18 mouse cellular contexts compared by ENCODE assay signal in genomic region chr3:69333819-69334218, GRCm38 (mm10).
"Had no signal": no experiment of that assay in that cellular context is flagged by ENCODE, and none has a peak within 500 bp of the region (broad histone marks: within the 10 kb centered on the region; RNA-seq: fewer than 3 reads in every experiment).

No protein-coding gene starts in this region.

- H3K4me3 ChIP-seq: left cerebral cortex, adult 2 months; neural tube, embryonic 12.5 days; neural tube, embryonic 15.5 days; stomach, embryonic 15.5 days had no signal

- DNase-seq: kidney, adult 2 months; kidney, postnatal 36 days; layer of hippocampus, postnatal 36 days; lung, adult 2 months; lung, postnatal 14 days; lung, postnatal 4 days; midbrain, embryonic 14.5 days; retina, postnatal 1 day; right cerebral cortex, postnatal 25 days; spleen, adult 18-20 months; thymus, postnatal 25 days had no signal

- H3K36me3 ChIP-seq: neural tube, embryonic 12.5 days; neural tube, embryonic 15.5 days; stomach, embryonic 15.5 days had no signal

- H3K27ac ChIP-seq: kidney, postnatal 0 days; left cerebral cortex, adult 2 months; neural tube, embryonic 12.5 days; neural tube, embryonic 15.5 days; stomach, embryonic 15.5 days had no signal

- H3K4me2 ChIP-seq: midbrain, embryonic 11.5 days; neural tube, embryonic 12.5 days; neural tube, embryonic 15.5 days; stomach, embryonic 15.5 days had no signal

- ATAC-seq: intestine, postnatal 0 days had no signal

- H3K27me3 ChIP-seq: neural tube, embryonic 12.5 days; neural tube, embryonic 15.5 days; stomach, embryonic 15.5 days had no signal

- H3K9ac ChIP-seq: neural tube, embryonic 12.5 days; neural tube, embryonic 15.5 days; stomach, embryonic 15.5 days had no signal

- H3K4me1 ChIP-seq: neural tube, embryonic 12.5 days; neural tube, embryonic 15.5 days; stomach, embryonic 15.5 days had no signal

- H3K9me3 ChIP-seq: neural tube, embryonic 12.5 days; neural tube, embryonic 15.5 days; stomach, embryonic 15.5 days had no signal
